Mouse (Mus musculus) leukemia stem cell, adult 10-12 weeks (primary cell): ENCODE measurements around the gene Heyl. TPM values are rescaled to one million over a fixed set of nuclear protein-coding genes. Genes with fewer than 3 reads are reported as not detected.

Experiments
- polyA plus RNA-seq: library from polyadenylated mRNA; stranded (reverse); fragments of >175 nt; gene quantifications from 2 replicates; pipeline ENCODE4 v1.2.3, GENCODE M21; 2012; ENCODE audit warnings: low replicate concordance

Gene Heyl
- polyA plus RNA-seq: 0.21 and 0.27 TPM in 2 replicates

GRCm38 (mm10) chr4:123233492-123234084 lies at the start of gene Heyl:
TSS of gene Heyl (plus strand) at chr4:123233556.

DNA sequence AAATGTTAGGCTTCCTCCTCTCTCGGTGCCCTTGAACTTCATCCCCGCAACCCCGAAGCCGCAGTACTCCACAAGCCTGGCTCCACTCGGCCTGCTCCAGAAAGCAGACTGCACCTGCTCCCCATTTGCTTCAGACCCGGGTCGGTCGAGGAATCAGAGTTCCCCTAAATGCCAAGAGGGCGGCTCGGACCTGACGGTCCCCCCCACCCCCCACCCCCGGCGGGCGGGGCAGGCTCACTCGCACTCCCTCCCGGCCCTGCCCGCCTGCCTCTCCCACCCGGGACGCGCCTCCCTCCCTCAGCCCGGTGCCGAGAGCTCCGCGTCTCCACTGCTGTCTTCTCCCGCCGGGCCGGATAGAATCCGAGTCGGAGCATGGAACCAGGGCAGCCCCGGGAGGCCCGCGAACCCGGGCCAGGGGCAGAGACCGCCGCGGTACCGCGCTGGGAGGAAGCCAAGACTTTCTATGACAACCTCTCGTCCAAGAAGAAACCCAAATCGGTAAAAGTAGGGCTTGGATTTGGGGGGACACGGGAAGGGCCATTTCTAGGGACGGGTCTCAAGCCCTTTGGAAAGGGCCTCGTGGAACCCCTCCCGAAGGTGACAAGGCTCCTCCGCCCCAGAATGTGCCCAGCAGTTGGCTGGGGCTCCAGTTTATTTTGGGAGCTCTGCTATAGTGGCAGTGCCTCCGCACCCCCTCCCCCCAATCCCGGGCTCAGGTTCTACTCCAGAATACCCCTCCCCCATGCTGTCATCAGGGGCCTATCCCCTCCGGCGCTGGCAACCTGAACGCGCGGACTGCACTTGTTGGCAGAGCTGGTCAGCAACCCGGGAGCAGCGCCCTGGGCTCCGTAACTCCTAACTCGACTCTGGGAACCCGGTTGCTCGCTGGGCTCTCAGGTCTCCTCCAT lies 31.9 kb upstream of the Heyl start, which contains the start of gene Nt5c1a:
TSS of gene Nt5c1a (plus strand) at position 319 of the 908 bp plus-strand sequence.

DNA sequence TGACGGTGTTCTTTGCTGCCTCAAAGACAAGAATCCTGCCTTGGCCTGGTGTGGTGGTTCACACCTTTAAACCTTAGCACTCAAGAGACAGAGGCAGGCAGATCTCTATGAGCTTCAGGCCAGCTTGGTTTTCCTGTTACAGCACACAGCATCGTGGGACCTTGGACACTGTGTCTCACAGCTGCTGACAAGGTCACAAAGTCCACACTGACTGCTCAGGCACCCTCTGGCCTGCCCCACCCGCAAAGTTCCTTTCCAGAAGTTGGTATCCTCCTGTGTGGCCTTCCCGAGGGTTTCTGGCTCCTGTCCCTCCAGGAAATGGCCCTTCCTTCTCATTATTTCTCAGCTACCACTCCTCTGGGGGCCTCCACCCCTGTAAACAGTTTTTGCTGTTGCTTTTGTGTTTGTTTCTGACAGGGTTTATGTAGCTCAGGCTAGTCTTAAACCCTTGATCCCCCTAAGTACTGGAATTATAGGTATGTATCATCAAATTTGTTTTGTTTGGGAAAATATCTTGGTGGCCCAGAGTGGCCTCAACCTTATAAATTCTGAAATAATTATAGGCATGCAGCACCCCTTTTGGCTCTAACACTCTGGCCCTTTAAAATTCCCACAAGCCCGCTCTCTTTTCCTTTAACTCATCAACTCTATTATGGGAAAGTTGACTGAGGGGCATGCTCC lies 28.5 kb downstream of the Heyl start, which contains the start of gene Pabpc4:
TSS of gene Pabpc4 (plus strand) at position 631 of the 681 bp plus-strand sequence.

Other genes with a start within 250 kb of the Heyl start
- 1.2 and 2.0 TPM in 2 replicates for gene Mycl, start 237.9 kb upstream of the Heyl start, polyA plus RNA-seq
- 0.26 and 1.1 TPM in 2 replicates for gene Trit1, start 217.0 kb upstream of the Heyl start, polyA plus RNA-seq
- gene Bmp8b, start 128.4 kb upstream of the Heyl start, polyA plus RNA-seq: 0.34 TPM in 1 of 2 replicates, not detected in the other
- gene Oxct2b, start 117.3 kb upstream of the Heyl start, polyA plus RNA-seq: 0.10 TPM in 1 of 2 replicates, not detected in the other
- 3.6 and 5.4 TPM in 2 replicates for gene Ppie, start 93.6 kb upstream of the Heyl start, polyA plus RNA-seq
- 0.14 TPM in 1 of 2 replicates, not detected in the other for gene Hpcal4, start 50.3 kb upstream of the Heyl start, polyA plus RNA-seq
- not detected in 2 replicates for gene Nt5c1a, start 32.1 kb upstream of the Heyl start, polyA plus RNA-seq
- 2,411 and 2,553 TPM in 2 replicates for gene Pabpc4, start 28.8 kb downstream of the Heyl start, polyA plus RNA-seq
- gene Oxct2a, start 90.1 kb downstream of the Heyl start, polyA plus RNA-seq: not detected in 2 replicates
- gene Bmp8a, start 109.7 kb downstream of the Heyl start, polyA plus RNA-seq: 0.09 and 0.47 TPM in 2 replicates